Mouse (Mus musculus) left cerebral cortex, postnatal 4 days (tissue): ENCODE measurements around the gene Rad23a. TPM values are rescaled to one million over a fixed set of nuclear protein-coding genes. Genes with fewer than 3 reads are reported as not detected.

Source experiments
- DNase-seq: peaks from one replicate; pipeline ENCODE4 v3.0.0-alpha.2; 2022
- intact Hi-C: fragments of 180-260 bp; cut with DNase I; formaldehyde crosslinking; loops from one replicate; pipeline ENCODE4 v1.15.1; 2025
- microRNA-seq: library from miRNA; unstranded; fragments of <30 nt; microRNA quantifications from one replicate; pipeline ENCODE4 v1.2.0, GENCODE M21; 2022
- total RNA-seq, 2 experiments: library from RNA; stranded (reverse); gene quantifications; 2 replicates each; pipeline ENCODE4 v1.2.3; 2021

Gene Rad23a
- total RNA-seq, 2 experiments from 2014 or later, result 44.1 to 49.7 TPM

DNA sequence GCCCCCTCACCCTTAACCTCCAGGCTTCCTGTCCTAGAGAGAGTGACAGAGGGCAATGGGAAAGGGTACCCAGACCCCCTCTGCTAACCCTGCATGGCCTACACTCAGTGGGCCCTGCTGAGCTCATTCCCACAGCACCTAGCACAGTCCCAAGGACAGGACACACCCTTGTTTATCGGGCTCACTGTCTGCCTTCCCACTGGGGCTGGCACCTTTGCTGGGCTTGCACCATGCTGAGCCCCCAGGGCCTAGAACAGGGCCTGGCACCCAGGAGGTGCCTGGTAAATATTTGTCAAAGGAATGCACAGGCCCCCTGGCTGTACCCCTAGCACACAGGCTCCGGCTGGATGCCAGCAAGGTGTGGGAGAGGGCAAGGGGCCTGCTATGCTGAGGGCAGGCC, 49.9 kb downstream of the Rad23a start:
- intact Hi-C loops, result no loop called here
- DNase-seq, result no peak

DNA sequence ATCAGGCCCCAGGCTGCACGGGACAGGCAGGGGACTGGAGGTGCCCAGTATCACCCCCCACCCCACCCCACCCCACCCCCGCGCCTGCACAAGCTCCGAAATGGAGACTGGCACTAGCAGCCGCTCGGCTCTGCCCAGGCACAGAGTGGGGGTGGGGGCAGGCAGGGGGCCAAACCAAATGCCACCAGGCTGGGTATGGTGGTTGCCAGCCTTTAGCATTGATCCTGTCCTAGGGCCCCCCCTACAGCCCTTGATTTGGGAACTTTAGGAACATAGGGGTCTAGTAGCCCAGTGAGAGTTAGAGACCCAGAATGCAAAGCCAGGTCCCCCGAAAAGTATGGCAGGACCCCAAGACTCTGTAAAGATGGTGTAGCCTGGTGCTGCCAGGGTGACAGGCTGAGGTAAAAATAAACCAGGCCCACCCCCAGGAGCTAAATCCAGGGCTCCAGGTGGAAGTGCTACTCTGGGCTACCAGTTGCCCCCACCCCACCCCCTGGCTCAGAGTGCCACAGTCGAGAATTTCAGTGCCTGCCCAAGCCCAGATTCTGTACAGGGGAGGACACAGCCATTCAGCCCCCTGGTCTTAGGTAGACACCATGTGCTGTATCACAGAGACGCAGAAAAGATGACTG, 50.5 kb downstream of the Rad23a start:
- DNase-seq, result peak; percentile 92
- intact Hi-C loops, result no loop called here

DNA sequence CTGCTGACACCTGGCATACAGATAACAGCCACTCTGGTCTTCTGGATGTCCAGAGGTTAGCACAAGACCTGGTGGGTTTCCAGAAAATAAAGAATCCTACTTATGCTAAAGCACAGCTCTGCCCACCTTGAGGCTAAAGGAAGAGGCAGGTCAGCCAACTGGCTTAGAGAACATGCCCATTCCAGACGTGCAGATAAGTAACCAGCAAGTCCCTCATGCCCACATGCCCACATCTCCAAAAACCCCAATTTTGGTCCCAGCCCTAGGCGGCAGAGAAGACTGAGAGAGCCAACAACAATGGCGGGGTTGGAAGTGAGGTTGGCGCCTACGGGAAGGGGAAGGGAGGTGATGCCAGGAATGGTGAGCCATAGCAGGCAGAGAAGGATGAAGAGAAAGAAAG, 51.1 kb downstream of the Rad23a start:
- no peak for DNase-seq
- intact Hi-C loops, result no loop called here

DNA sequence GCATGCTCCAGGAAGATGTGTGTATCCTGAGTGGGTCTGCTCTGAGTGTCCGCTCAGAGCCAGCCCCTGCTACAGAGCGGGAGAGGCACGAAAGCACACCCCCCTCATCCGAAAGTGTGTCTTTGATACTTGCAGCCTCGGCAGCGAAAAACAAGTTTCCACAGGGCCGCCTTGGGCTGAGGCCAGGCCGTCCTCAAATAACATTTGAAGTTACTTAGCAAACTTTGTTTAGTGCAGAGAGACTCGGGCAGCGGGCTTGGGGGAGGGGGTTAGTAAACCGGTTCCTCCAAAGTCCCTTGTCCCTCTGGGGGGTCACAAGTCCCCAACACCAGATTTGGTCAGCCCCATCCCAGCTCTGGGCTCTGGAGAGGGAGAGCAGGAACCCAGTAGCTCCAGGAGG, 51.6 kb downstream of the Rad23a start:
- no peak for DNase-seq
- intact Hi-C loops, result no loop called here

DNA sequence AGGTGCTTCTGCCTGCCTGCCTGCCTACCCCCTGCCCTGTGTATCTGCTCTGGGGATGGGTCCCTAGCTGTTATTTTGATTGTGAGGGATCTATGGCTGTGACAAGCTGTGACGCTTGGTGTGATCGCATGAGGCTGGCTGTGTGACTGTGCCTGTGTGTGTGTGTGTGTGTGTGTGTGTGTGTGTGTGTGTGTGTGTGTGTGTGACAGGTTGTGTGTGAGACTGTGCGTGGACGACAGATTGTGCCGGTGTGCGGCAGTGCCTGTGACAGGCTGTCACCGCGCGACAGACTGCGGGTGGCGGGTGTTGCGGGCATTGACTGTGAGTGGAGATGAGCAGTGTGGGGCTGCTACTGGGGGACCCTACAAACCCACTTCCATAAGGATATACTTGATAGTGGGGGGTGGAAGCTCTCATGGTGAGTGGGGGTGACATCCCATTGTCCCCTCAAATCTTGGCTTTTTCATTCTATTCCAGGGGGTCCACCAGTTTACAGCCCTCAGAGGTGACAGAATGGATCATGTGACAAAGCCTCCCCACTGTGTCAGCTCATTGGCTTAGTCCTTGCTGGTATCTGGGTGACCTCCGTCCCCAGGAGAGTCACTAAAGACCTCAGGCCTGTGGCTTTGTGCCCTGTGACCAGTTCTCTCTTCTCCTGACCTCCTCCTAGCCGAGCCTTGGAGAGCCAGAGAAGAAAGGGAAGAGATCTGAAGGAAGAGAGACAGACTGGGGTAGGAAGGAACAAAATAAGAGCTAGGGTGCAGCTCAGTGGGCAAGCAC, 52.8 kb downstream of the Rad23a start:
- intact Hi-C loops, result no loop called here
- DNase-seq, result no peak

DNA sequence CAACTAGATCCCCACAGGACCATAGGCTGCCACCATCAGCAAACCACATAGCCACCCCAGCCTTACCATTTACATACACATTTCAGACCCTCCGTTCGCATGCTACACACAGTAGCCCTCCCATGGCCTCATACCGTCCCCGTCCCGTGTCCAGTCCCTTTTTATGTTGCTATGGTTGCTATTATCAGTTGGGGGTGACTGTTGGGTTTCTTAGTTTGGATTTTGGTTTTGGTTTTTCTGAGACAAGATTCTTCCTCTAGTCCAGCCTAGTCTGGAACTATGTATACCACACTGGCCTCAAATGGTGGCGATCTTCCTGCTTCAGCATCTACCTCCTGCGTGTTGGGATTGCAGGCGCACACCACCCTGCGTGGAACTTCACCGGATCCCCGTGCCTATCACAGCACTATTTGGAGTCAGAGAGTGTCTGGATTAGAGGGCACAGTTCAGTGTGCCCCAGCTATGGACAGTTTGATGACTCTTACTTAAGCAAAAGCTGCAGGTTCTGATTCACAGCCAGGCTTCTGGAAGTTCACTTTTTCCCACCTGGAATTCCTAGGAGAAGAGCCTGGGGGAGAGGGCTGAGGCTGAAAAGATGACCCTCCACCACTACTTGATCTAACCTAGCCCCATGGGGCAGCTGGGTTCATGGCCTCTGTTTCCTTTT, 53.5 kb downstream of the Rad23a start:
- intact Hi-C loops, result no loop called here

DNA sequence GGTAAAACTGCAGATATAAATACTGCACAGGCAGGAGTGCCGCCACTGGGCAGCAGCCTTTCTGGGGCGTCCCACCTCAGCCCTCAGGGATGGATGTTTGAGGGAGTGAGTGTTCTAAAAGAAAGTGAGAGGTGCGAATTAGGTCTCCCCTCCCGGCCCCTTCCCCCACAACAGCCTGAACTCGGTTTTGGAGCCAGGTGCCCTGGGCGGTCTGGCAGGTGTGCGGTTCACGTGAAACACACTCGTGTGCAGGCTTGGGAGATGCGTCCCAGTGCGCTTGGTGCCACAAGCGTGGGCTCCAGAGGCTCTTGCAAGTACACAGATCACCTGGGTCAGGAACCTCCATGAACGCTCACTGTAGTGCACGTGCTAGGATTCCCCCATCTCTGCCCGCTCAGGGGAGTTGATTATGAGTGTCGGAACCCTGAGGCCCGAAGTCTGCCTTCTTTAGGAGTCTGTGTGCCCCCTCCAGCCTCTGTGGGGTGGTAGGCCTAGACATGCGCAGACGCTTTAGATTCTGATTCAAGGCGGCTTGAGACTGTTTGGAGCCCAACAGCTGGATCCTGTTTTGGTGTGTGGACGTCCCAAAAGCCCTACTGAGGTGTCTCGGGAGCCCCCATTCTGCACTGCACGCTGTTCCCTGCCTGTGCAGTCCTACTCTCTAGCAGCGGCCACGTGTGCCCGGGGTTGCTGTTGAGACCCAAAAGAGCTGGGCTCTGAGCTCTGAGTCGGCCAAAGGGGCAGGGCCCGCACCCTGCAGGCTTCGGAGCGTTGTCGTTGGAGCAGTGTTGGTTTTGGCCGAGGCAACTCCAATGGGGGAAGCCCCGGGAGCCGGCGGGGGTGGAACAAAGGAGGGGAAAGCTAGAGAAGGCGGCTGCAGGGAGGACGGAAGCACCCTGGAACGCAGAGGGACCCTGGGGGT, 54.4 kb downstream of the Rad23a start:
- DNase-seq, result peak; percentile 74
- intact Hi-C loops, result no loop called here

More for the DNA sequence above, 53.5 kb downstream of the Rad23a start:
- no peak for DNase-seq

DNA sequence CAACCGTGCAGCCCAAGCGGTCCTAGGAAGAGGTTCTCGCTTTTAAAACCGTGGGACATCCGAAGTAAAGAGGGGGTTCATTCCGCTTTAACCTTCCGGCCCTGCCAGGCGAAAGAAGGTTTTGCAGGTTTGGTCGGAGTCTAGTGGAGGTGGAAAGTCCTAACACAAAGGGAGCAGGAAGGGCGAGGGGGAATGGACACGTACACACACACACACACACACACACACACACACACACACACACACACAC, 55.0 kb downstream of the Rad23a start:
- intact Hi-C loops, result no loop called here

DNA sequence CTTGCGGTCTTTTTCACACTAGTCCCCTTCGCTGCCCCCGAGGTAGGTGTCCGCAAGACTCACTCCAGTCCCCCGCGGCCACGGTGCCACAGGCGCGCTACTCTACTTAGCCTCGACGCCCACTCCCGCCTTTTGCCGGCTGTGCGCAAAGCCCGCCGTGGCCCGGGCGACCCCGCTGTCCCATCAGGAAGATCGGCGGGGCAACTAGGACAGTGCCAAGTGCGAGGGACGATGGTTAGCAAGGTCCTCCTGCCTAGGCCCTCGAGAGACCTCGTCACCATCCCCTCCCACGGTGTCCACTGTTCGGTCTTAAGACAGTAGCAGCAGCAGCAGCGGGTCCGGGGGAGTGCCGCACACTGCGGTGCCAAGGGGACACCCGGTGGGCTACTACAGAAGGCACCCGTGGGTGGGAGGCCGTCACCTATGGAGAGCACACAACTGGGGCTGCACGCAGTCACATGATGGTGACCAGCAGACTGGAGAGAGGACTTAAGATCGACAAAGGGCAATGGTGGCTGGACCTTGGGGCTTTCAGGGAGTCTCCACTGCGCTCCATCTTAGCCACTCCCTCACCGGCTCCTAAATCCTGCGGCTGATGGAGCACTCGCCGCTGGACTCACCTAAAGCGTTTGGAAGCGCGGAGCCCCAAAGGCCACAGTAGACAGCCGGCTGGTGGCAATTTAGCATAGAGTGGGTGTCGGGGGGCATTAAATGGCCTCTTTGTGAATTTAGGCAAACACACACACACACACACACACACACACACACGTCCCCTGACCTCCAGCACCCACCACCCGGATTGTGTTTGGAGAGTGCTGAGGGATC, 55.6 kb downstream of the Rad23a start:
- DNase-seq, result no peak
- intact Hi-C loops, result no loop called here

More for the DNA sequence above, 55.0 kb downstream of the Rad23a start:
- DNase-seq, result no peak

Small RNA genes within 50 kb of the gene (microRNA-seq; reads per million reads assigned to microRNA genes)
- gene Mir7069, result 8.7 reads per million, percentile 23 among the genes with 10 or more reads in this experiment

Other genes starting within 250 kb of the Rad23a start
- 10 to 100 TPM; 10.2 to 10.7 TPM for gene Ier2, start 177.8 kb downstream of the Rad23a start, total RNA-seq
- 100 to 1,000 TPM; 110 to 112 TPM for gene Trmt1, start 154.4 kb downstream of the Rad23a start, total RNA-seq
- gene Nacc1, start 152.8 kb downstream of the Rad23a start, total RNA-seq, result 10 to 100 TPM; 68.4 to 72.1 TPM
- 1 to 10 TPM; 3.0 to 3.3 TPM for gene Lyl1, start 139.2 kb downstream of the Rad23a start, total RNA-seq
- not detected for gene G430095P16Rik, start 117.7 kb downstream of the Rad23a start, total RNA-seq
- gene Nfix, start 40.3 kb downstream of the Rad23a start, total RNA-seq, result 100 to 1,000 TPM; 674 to 782 TPM
- gene Dand5, start 17.8 kb downstream of the Rad23a start, total RNA-seq, result 1 to 10 TPM; 4.9 to 5.5 TPM
- gene Gadd45gip1, start 9.1 kb downstream of the Rad23a start, total RNA-seq, result 10 to 100 TPM; 18.4 to 18.9 TPM
- gene Calr, start 6.3 kb upstream of the Rad23a start, total RNA-seq, result 100 to 1,000 TPM; 528 to 548 TPM
- gene Farsa, start 16.3 kb upstream of the Rad23a start, total RNA-seq, result 10 to 100 TPM; 86.2 to 90.4 TPM
- 10 to 100 TPM; 42.0 to 42.4 TPM for gene Syce2, start 31.4 kb upstream of the Rad23a start, total RNA-seq
- gene Gcdh, start 53.3 kb upstream of the Rad23a start, total RNA-seq, result 10 to 100 TPM; 30.8 to 32.7 TPM
- gene Klf1, start 61.3 kb upstream of the Rad23a start, total RNA-seq, result under 1 TPM in 1 of 2 experiments, not detected in 1; 0.24 TPM
- 1 to 10 TPM; 2.8 to 4.1 TPM for gene Dnase2a, start 67.9 kb upstream of the Rad23a start, total RNA-seq
- 100 to 1,000 TPM; 195 to 210 TPM for gene Mast1, start 96.7 kb upstream of the Rad23a start, total RNA-seq
- 1 to 10 TPM; 6.7 to 8.3 TPM for gene Rtbdn, start 106.3 kb upstream of the Rad23a start, total RNA-seq
- not detected for gene Gm49661, start 128.8 kb upstream of the Rad23a start, total RNA-seq
- gene Prdx2, start 128.9 kb upstream of the Rad23a start, total RNA-seq, result 100 to 1,000 TPM; 665 to 681 TPM
- 10 to 100 TPM; 41.1 to 42.1 TPM for gene Rnaseh2a, start 129.1 kb upstream of the Rad23a start, total RNA-seq
- 10 to 100 TPM; 12.5 to 13.5 TPM for gene Junb, start 138.1 kb upstream of the Rad23a start, total RNA-seq
- 10 to 100 TPM; 28.3 to 32.5 TPM for gene Hook2, start 149.9 kb upstream of the Rad23a start, total RNA-seq
- gene Best2, start 173.9 kb upstream of the Rad23a start, total RNA-seq, result not detected
- 100 to 1,000 TPM; 106 to 107 TPM for gene Asna1, start 184.6 kb upstream of the Rad23a start, total RNA-seq
- 100 to 1,000 TPM; 158 to 163 TPM for gene Trir, start 186.2 kb upstream of the Rad23a start, total RNA-seq
- gene Tnpo2, start 196.2 kb upstream of the Rad23a start, total RNA-seq, result 100 to 1,000 TPM; 163 to 179 TPM
- gene Fbxw9, start 219.4 kb upstream of the Rad23a start, total RNA-seq, result 10 to 100 TPM; 79.0 to 80.0 TPM
- not detected for gene Gm5741, start 227.3 kb upstream of the Rad23a start, total RNA-seq
- 10 to 100 TPM; 79.9 to 82.3 TPM for gene Dhps, start 231.1 kb upstream of the Rad23a start, total RNA-seq
- 10 to 100 TPM; 60.9 to 61.2 TPM for gene Wdr83os, start 240.1 kb upstream of the Rad23a start, total RNA-seq
- gene Wdr83, start 240.6 kb upstream of the Rad23a start, total RNA-seq, result 10 to 100 TPM; 21.4 to 21.7 TPM
- 10 to 100 TPM; 25.2 to 26.5 TPM for gene Man2b1, start 242.6 kb upstream of the Rad23a start, total RNA-seq